Comparison of ENCODE assay signal across 15 mouse cellular contexts in genomic region chrX:85580768-85581167, GRCm38 (mm10).
"Had no signal": no experiment of that assay in that cellular context is flagged by ENCODE, and none has a peak within 500 bp of the region (broad histone marks: within the 10 kb centered on the region; RNA-seq: fewer than 3 reads in every experiment).

No protein-coding gene starts in this region.

- H3K4me2 ChIP-seq: limb, embryonic 12.5 days; lung, embryonic 15.5 days; neural tube, embryonic 12.5 days had no signal

- H3K27me3 ChIP-seq: limb, embryonic 12.5 days; lung, embryonic 15.5 days; neural tube, embryonic 12.5 days had no signal

- H3K9me3 ChIP-seq: limb, embryonic 12.5 days; lung, embryonic 15.5 days; neural tube, embryonic 12.5 days had no signal

- H3K4me3 ChIP-seq: limb, embryonic 12.5 days; lung, embryonic 15.5 days; neural tube, embryonic 12.5 days had no signal

- H3K27ac ChIP-seq: kidney, postnatal 0 days; limb, embryonic 12.5 days; lung, embryonic 15.5 days; macrophage; neural tube, embryonic 12.5 days; stomach, postnatal 0 days had no signal

- DNase-seq: kidney, adult 11 months; kidney, adult 9 months; kidney, postnatal 36 days; layer of hippocampus, adult 9-11 months; layer of hippocampus, postnatal 36 days; lung, postnatal 14 days; midbrain, embryonic 14.5 days; right cerebral cortex, postnatal 25 days; thymus, postnatal 4 days had no signal

- H3K36me3 ChIP-seq: limb, embryonic 12.5 days; lung, embryonic 15.5 days; neural tube, embryonic 12.5 days had no signal

- H3K9ac ChIP-seq: limb, embryonic 12.5 days; lung, embryonic 15.5 days; neural tube, embryonic 12.5 days had no signal

- H3K4me1 ChIP-seq: limb, embryonic 12.5 days; lung, embryonic 15.5 days; neural tube, embryonic 12.5 days had no signal
